Mouse (Mus musculus) layer of hippocampus, postnatal 10 days (tissue): ENCODE measurements at regions not wholly inside any gene's neighbourhood (a gene's known extent, or its start where the extent isn't known, plus 50 kb on each side); places are given as distances from the start of the nearest gene placed in this dataset.
"Not testable (repeated sequence)": the region's sequence is repeated elsewhere in the genome, so short reads cannot be mapped to it uniquely, and the experiment has no call there.

Experiments
- DNase-seq, 2 experiments: peaks; one replicate each; pipeline ENCODE4 v3.0.0; 2021; ENCODE audit warnings: low spot score in 2 of 2

GRCm38 (mm10) chr1:47306961-47307360 is 414.3 kb upstream of the Slc39a10 start:
- no peak for DNase-seq

GRCm38 (mm10) chr1:47299311-47299710 is 406.7 kb upstream of the Slc39a10 start:
- no peak for DNase-seq

GRCm38 (mm10) chr1:47285639-47286038 is 393.0 kb upstream of the Slc39a10 start:
- no peak for DNase-seq

GRCm38 (mm10) chr1:47278321-47279020 is 385.8 kb upstream of the Slc39a10 start:
- DNase-seq = peak; percentile 14 to 19

GRCm38 (mm10) chr1:47277839-47278238 is 385.2 kb upstream of the Slc39a10 start:
- peak; percentile 21 to 41 for DNase-seq

GRCm38 (mm10) chr1:47272131-47272530 is 379.5 kb upstream of the Slc39a10 start:
- no peak for DNase-seq

- DNase-seq = no peak
These were observed 371.0 kb upstream of the Slc39a10 start for GRCm38 (mm10) chr1:47263611-47264010.

- no peak for DNase-seq
These were observed 369.0 kb upstream of the Slc39a10 start for GRCm38 (mm10) chr1:47261505-47262130.

GRCm38 (mm10) chr1:47250706-47251105 is 358.1 kb upstream of the Slc39a10 start:
- not testable (repeated sequence) for DNase-seq

GRCm38 (mm10) chr1:47217088-47217487 is 324.4 kb upstream of the Slc39a10 start:
- no peak for DNase-seq

GRCm38 (mm10) chr1:47216419-47217002 is 323.9 kb upstream of the Slc39a10 start:
- DNase-seq = no peak

- no peak for DNase-seq
These were observed 320.8 kb upstream of the Slc39a10 start for GRCm38 (mm10) chr1:47213476-47213875.

GRCm38 (mm10) chr1:47193001-47193400 is 300.3 kb upstream of the Slc39a10 start:
- no peak for DNase-seq

- no peak for DNase-seq
These were observed 271.8 kb upstream of the Slc39a10 start for GRCm38 (mm10) chr1:47164417-47164816.

- no peak for DNase-seq
These were observed 271.3 kb upstream of the Slc39a10 start for GRCm38 (mm10) chr1:47163808-47164410.

- peak in 1 of 2 experiments; percentile 8 for DNase-seq
These were observed 237.4 kb upstream of the Slc39a10 start for GRCm38 (mm10) chr1:47130031-47130430.

- peak; percentile 36 to 40 for DNase-seq
These were observed 227.0 kb upstream of the Slc39a10 start for GRCm38 (mm10) chr1:47119636-47120035.

- DNase-seq = not testable (repeated sequence)
These were observed 224.0 kb upstream of the Slc39a10 start for GRCm38 (mm10) chr1:47116681-47117080.

- DNase-seq = no peak
These were observed 219.8 kb upstream of the Slc39a10 start for GRCm38 (mm10) chr1:47112494-47112893.

- no peak for DNase-seq
These were observed 211.4 kb upstream of the Slc39a10 start for GRCm38 (mm10) chr1:47104055-47104454.

GRCm38 (mm10) chr1:47103321-47103988 is 210.8 kb upstream of the Slc39a10 start:
- DNase-seq = no peak
